Mouse (Mus musculus) olfactory bulb, adult 2 months (tissue): ENCODE data around the gene Zfp131.

Source experiments
- CTCF ChIP-seq: fragments of 200-500 bp; IDR thresholded peaks from 2 replicates; pipeline ENCODE4 v1.5.1; 2012; ENCODE audit warnings: low read depth, mild to moderate bottlenecking, low read length, moderate library complexity; ENCODE audit not compliant: insufficient read depth
- POLR2A ChIP-seq: fragments of 200-500 bp; IDR thresholded peaks from 2 replicates; pipeline ENCODE4 v1.6.1; 2012; ENCODE audit warnings: mild to moderate bottlenecking, low read depth, low read length, moderate library complexity; ENCODE audit not compliant: insufficient read depth

DNA sequence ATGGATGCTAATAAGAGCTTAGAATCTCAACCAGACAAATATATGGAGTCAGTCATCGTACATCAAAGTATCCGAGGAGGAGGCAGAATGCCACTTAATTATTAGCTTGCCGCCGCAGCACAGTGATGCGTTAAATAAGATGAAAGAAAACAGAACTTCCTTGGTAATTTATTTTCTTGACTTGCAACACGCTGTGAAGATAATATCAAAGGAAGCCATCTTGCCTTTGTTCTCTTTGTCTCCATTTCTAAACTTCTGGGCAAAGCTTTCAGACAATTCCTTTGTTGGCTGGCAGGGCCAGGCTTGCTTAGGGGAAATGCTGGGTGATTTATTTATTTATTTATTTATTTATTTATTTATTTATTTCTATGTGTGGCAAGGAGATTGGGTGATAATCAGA, 59.2 kb downstream of the Zfp131 start:
- TF ChIP-seq POLR2A (no peak), CTCF (no peak)
